Mouse (Mus musculus): ENCODE data around the gene Lmln. TPM values are rescaled to one million over a fixed set of nuclear protein-coding genes. Genes with fewer than 3 reads are reported as not detected.
"Not testable (repeated sequence)": the region's sequence is repeated elsewhere in the genome, so short reads cannot be mapped to it uniquely, and the experiment has no call there.

The Lmln gene
- total and polyA plus RNA-seq, 3 experiments = 2.0 to 3.8 TPM; not detected in 1

DNA sequence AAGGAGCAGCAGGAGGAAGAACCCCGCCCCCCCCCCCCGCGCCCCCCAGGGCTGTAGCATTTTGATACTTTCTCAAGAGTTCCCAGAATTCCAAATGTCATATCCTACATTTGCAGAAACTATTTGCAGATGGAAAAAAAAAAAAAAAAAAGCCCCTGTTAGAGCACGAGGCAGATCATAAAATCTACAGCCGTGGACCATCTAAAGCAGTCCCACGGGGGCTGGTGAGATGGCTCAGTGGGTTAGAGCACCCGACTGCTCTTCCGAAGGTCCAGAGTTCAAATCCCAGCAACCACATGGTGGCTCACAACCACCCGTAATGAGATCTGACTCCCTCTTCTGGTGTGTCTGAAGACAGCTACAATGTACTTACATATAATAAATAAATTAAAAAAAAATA is 88.6 kb downstream of the Lmln start:
- not testable (repeated sequence) for H3K9ac ChIP-seq (ENCODE audit: control insufficient read depth, low read depth, low read length, poor library complexity, severe bottlenecking)

DNA sequence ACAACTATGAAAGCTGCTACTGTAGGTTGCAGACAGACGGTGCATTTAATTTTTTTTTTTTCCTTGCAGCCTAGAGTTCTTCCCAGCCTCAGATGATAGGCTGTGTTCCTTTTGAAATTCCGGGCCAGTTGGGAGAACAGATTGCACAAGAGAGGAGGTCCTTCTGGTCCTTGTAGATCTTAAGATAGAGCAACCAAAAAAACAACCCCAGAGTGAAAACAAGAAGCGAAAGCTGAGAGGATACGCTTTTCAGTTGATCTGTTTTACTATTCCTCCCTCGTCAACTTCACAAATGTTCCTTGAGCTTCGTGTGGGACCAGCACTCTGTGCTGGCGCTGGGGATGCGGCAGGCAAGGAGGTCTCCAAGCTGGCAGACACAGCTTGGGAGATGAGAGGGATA is 89.2 kb downstream of the Lmln start:
- Histone ChIP-seq H3K27me3 (ENCODE audit: control insufficient read depth in 1 of 2, insufficient read depth in 2 of 2, low read length in 2 of 2) (peaks cover 0 to 2% of the 10 kb centered on the region in 2 experiments; a peak in 1 of 4 replicates), H3K79me2 (ENCODE audit: control insufficient read depth, insufficient read depth, low read length, poor library complexity) (no peaks in the 10 kb centered on the region), H3K9me3 (replicated peaks; ENCODE audit: insufficient read depth, low read length) (no peaks in the 10 kb centered on the region), H3K4me3 (ENCODE audit: control insufficient read depth in 1 of 2, insufficient read depth in 1 of 2, low read depth in 2 of 2, low read length in 2 of 2) (peak overlapping the region in 1 of 2 experiments; percentile 11; a peak in 2 of 4 replicates), H3K27ac (ENCODE audit: control insufficient read depth, low read depth, low read length) (no peak overlapping the region), H3K4me1 (ENCODE audit: control insufficient read depth in 1 of 2, insufficient read depth in 2 of 2, low read length in 2 of 2) (peaks cover 0 to 9% of the 10 kb centered on the region in 2 experiments; a peak in 2 of 4 replicates), H3K9ac (ENCODE audit: control insufficient read depth, low read depth, low read length, poor library complexity, severe bottlenecking) (no peak overlapping the region), H3K36me3 (ENCODE audit: control insufficient read depth in 1 of 2, insufficient read depth in 2 of 2, low read length in 2 of 2) (no peaks in the 10 kb centered on the region; a peak in 1 of 4 replicates)
- DNase-seq (ENCODE audit: low read depth, low spot score) = peak; percentile 35
- TF ChIP-seq TBP (IDR thresholded peaks at IDR 0.05; ENCODE audit: low read depth, low read length) (peak; percentile 80; the same call in 1 of the 2 replicates), MAZ (IDR thresholded peaks at IDR 0.05; ENCODE audit: low read depth, low read length) (no peak)

More for the DNA sequence above, 88.6 kb downstream of the Lmln start:
- H3K9me3 ChIP-seq (replicated peaks; ENCODE audit: insufficient read depth, low read length); H3K4me3 ChIP-seq (ENCODE audit: control insufficient read depth in 1 of 2, insufficient read depth in 1 of 2, low read depth in 2 of 2, low read length in 2 of 2); DNase-seq (ENCODE audit: low read depth, low spot score); H3K79me2 ChIP-seq (ENCODE audit: control insufficient read depth, insufficient read depth, low read length, poor library complexity); H3K27me3 ChIP-seq (ENCODE audit: control insufficient read depth in 1 of 2, insufficient read depth in 2 of 2, low read length in 2 of 2); H3K4me1 ChIP-seq (ENCODE audit: control insufficient read depth in 1 of 2, insufficient read depth in 2 of 2, low read length in 2 of 2); H3K27ac ChIP-seq (ENCODE audit: control insufficient read depth, low read depth, low read length); H3K36me3 ChIP-seq (ENCODE audit: control insufficient read depth in 1 of 2, insufficient read depth in 2 of 2, low read length in 2 of 2): not testable (repeated sequence)
- peak; percentile 62 for TF ChIP-seq ZNF384 (IDR thresholded peaks at IDR 0.05; ENCODE audit: low read depth, low read length)

DNA sequence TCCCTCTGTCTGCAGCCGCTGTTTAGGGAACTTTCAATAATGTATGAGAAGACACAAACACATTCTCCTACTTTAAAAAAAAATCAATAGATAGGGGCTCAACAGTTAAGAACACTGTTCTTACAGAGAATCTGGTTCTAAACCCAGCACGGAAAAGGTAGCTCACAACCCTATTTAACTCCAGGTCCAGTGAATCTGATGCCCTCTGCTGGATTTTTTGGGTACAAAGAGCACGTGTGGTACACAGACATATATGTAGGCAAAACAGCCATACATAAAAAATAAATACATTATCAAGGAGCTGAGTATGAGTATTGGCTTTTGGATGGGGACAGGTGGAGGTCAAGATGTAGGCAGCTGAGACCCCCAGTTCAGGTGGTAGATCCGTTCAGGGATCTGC is 92.7 kb downstream of the Lmln start:
- H3K79me2 ChIP-seq (ENCODE audit: control insufficient read depth, insufficient read depth, low read length, poor library complexity) = no peaks in the 10 kb centered on the region
- peaks cover 0 to 2% of the 10 kb centered on the region in 2 experiments; a peak in 1 of 4 replicates for H3K27me3 ChIP-seq (ENCODE audit: control insufficient read depth in 1 of 2, insufficient read depth in 2 of 2, low read length in 2 of 2)
- no peak overlapping the region for H3K9ac ChIP-seq (ENCODE audit: control insufficient read depth, low read depth, low read length, poor library complexity, severe bottlenecking)
- no peak overlapping the region for H3K27ac ChIP-seq (ENCODE audit: control insufficient read depth, low read depth, low read length)
- DNase-seq (ENCODE audit: low read depth, low spot score) = peak; percentile 79
- peaks cover 0 to 2% of the 10 kb centered on the region in 2 experiments; a peak in 2 of 4 replicates for H3K36me3 ChIP-seq (ENCODE audit: control insufficient read depth in 1 of 2, insufficient read depth in 2 of 2, low read length in 2 of 2)
- H3K4me3 ChIP-seq (ENCODE audit: control insufficient read depth in 1 of 2, insufficient read depth in 1 of 2, low read depth in 2 of 2, low read length in 2 of 2) = peak overlapping the region in 1 of 2 experiments; percentile 55; a peak in 2 of 4 replicates
- no peaks in the 10 kb centered on the region for H3K9me3 ChIP-seq (replicated peaks; ENCODE audit: insufficient read depth, low read length)
- H3K4me1 ChIP-seq (ENCODE audit: control insufficient read depth in 1 of 2, insufficient read depth in 2 of 2, low read length in 2 of 2) = peaks cover 0 to 17% of the 10 kb centered on the region in 2 experiments; a peak in 2 of 4 replicates
- TF ChIP-seq MEF2A (IDR thresholded peaks at IDR 0.05; ENCODE audit: extremely low read depth, insufficient replicate concordance, low read depth, low read length, poor library complexity, severe bottlenecking) (no peak), RCOR1 (IDR thresholded peaks at IDR 0.05; ENCODE audit: low read depth, low read length) (no peak), MYB (IDR thresholded peaks at IDR 0.05; ENCODE audit: low read depth, low read length) (no peak), USF2 (IDR thresholded peaks at IDR 0.05; ENCODE audit: borderline replicate concordance in 1 of 2, insufficient read depth in 1 of 2, low read depth in 1 of 2, low read length in 2 of 2) (no peak), EP300 (IDR thresholded peaks at IDR 0.05; ENCODE audit: low read depth in 1 of 2, low read length in 2 of 2) (no peak), CTCF (IDR thresholded peaks at IDR 0.05 in 2 of 3, conservative IDR thresholded peaks at IDR 0.05 in 1 of 3; ENCODE audit: control insufficient read depth in 1 of 3, insufficient read depth in 1 of 3, low read depth in 2 of 3, low read length in 3 of 3, poor library complexity in 1 of 3, severe bottlenecking in 1 of 3) (peak; percentile 34 to 80 (median 53)), MAX (IDR thresholded peaks at IDR 0.05; ENCODE audit: low read length) (peak; percentile 65), POLR2AphosphoS5 (IDR thresholded peaks at IDR 0.05; ENCODE audit: borderline replicate concordance, low read depth, low read length) (no peak), POLR2AphosphoS2 (IDR thresholded peaks at IDR 0.05; ENCODE audit: low read length) (no peak), MXI1 (IDR thresholded peaks at IDR 0.05; ENCODE audit: low read depth, low read length) (peak; percentile 34; the same call in 1 of the 2 replicates), RAD21 (IDR thresholded peaks at IDR 0.05; ENCODE audit: low read depth, low read length) (peak; percentile 59), MAFK (IDR thresholded peaks at IDR 0.05; ENCODE audit: borderline replicate concordance, low read depth, low read length) (no peak), MAZ (IDR thresholded peaks at IDR 0.05; ENCODE audit: low read depth, low read length) (no peak), CHD1 (IDR thresholded peaks at IDR 0.05; ENCODE audit: low read depth, low read length) (no peak), ETS1 (IDR thresholded peaks at IDR 0.05; ENCODE audit: low read depth, low read length) (no peak), MYC (IDR thresholded peaks at IDR 0.05; ENCODE audit: low read depth, low read length) (peak; percentile 90), TAL1 (IDR thresholded peaks at IDR 0.05; ENCODE audit: low read length) (no peak), SIN3A (IDR thresholded peaks at IDR 0.05; ENCODE audit: low read length) (no peak), UBTF (IDR thresholded peaks at IDR 0.05; ENCODE audit: borderline replicate concordance, insufficient read depth, low read depth, low read length) (no peak), ZKSCAN1 (IDR thresholded peaks at IDR 0.05; ENCODE audit: low read depth, low read length) (no peak), TBP (IDR thresholded peaks at IDR 0.05; ENCODE audit: low read depth, low read length) (no peak), E2F4 (IDR thresholded peaks at IDR 0.05; ENCODE audit: borderline replicate concordance, low read depth, low read length) (no peak), ZMIZ1 (IDR thresholded peaks at IDR 0.05; ENCODE audit: low read depth, low read length) (no peak), ZC3H11A (IDR thresholded peaks at IDR 0.05; ENCODE audit: low read depth, low read length) (peak; percentile 34)
